ENCODE assay signal across 8 mouse cellular contexts in the genomic region with DNA sequence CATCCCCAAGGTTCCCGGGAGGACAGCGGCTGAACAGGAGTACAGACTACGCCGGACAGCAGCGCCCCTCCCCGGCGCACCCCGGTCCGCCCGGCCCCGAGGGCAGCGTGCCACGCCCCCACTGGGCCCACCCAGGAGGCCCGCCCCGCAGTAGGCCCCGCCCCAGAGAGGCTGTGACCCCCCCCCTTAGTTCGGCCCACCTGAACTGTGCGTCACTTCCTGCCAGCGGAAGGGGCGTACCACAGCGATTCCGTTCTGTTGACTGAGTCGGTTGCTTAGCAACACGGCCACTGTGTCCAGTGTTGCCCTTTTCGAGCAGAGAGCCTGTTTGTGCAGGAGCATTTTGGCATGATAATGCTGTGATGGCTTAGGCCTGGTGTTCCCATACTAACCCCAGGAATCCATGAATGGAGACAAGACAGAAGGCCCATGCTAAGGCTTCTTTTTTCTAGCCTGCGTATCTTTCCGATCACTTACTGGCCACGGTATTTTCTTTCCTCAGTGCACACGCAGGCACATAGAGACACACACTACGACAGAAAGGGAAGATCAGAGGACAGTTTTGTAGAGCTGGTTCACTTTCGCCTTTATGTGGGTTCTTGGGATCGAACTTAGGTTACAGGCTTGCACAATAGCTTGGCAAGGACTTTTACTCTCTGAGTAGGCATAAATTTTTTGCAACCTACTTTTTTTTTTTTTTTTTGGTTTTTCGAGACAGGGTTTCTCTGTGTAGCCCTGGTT. TPM values are rescaled to one million over a fixed set of nuclear protein-coding genes. Genes with fewer than 3 reads are reported as not detected.
DNase-seq lines count a peak whose midpoint lies in the region; ATAC-seq and TF ChIP-seq lines count a peak whose summit lies in the region.

TSS of gene Fam234a (minus strand) at position 142 of the 741 bp plus-strand sequence.

- H3K36me3 ChIP-seq in limb, embryonic 13.5 days: no peaks in the 10 kb centered on the region
- H3K36me3 ChIP-seq in midbrain, embryonic 15.5 days (replicated peaks): no peaks in the 10 kb centered on the region

- TF ChIP-seq CTCF in embryonic fibroblast, embryonic 13.5 days (IDR thresholded peaks at IDR 0.05; ENCODE audit: borderline replicate concordance, insufficient read depth, low read length): no peak

- H3K9ac ChIP-seq in limb, embryonic 13.5 days: peak within 1 kb of the TSS; percentile 76
- H3K9ac ChIP-seq in midbrain, embryonic 15.5 days: peak within 1 kb of the TSS; percentile 75

- peak within 1 kb of the TSS; percentile 70 for H3K4me3 ChIP-seq in embryonic fibroblast, embryonic 13.5 days (ENCODE audit: insufficient read depth, low read length)
- peak within 1 kb of the TSS; percentile 76 for H3K4me3 ChIP-seq in limb, embryonic 13.5 days
- H3K4me3 ChIP-seq in midbrain, embryonic 15.5 days: peak within 1 kb of the TSS; percentile 77

- TF ChIP-seq POLR2A in embryonic fibroblast, embryonic 13.5 days (IDR thresholded peaks at IDR 0.05; ENCODE audit: low read depth, low read length): peak; percentile 74

- DNase-seq in A20 (ENCODE audit: low read depth, low spot score): peak; percentile 95
- DNase-seq in brain, adult 2 months (ENCODE audit: low read depth, low spot score): peak; percentile 99
- DNase-seq in heart, adult 9 months (ENCODE audit: low spot score in 2 of 2): peak; percentile 95
- DNase-seq in kidney, adult 9 months: peak; percentile 97
- peak; percentile 87 to 91 for DNase-seq in spleen, adult 18-20 months

- WGBS in limb, embryonic 13.5 days: 7% methylated on average over 33 of the region's 33 CpGs
- 10% methylated on average over 23 of the region's 33 CpGs for WGBS in midbrain, embryonic 15.5 days

- peak; percentile 95 for ATAC-seq in limb, embryonic 13.5 days (ENCODE audit: low FRiP score, low read depth)
- peak; percentile 98 for ATAC-seq in midbrain, embryonic 15.5 days (replicated peaks)

- H3K9me3 ChIP-seq in limb, embryonic 13.5 days: no peaks in the 10 kb centered on the region
- no peaks in the 10 kb centered on the region for H3K9me3 ChIP-seq in midbrain, embryonic 15.5 days

- peak within 1 kb of the TSS; percentile 81 for H3K4me2 ChIP-seq in limb, embryonic 13.5 days (replicated peaks)
- H3K4me2 ChIP-seq in midbrain, embryonic 15.5 days: peak within 1 kb of the TSS; percentile 77

- H3K27me3 ChIP-seq in limb, embryonic 13.5 days: 0 out of 2 replicates have a peak, but pooled peaks cover 3% of the 10 kb centered on the region
- no peaks in the 10 kb centered on the region for H3K27me3 ChIP-seq in midbrain, embryonic 15.5 days (replicated peaks)

- H3K4me1 ChIP-seq in embryonic fibroblast, embryonic 13.5 days (ENCODE audit: control insufficient read depth, insufficient read depth, low read length): peaks cover 11% of the 10 kb centered on the region
- peaks cover 10% of the 10 kb centered on the region for H3K4me1 ChIP-seq in limb, embryonic 13.5 days
- H3K4me1 ChIP-seq in midbrain, embryonic 15.5 days: peaks cover 11% of the 10 kb centered on the region

- peak within 1 kb of the TSS; percentile 12; the same call in 1 of the 2 replicates for H3K27ac ChIP-seq in embryonic fibroblast, embryonic 13.5 days (ENCODE audit: insufficient read depth, low read length)
- H3K27ac ChIP-seq in limb, embryonic 13.5 days: peak within 1 kb of the TSS; percentile 72; the same call in 1 of the 2 replicates
- H3K27ac ChIP-seq in midbrain, embryonic 15.5 days: peak within 1 kb of the TSS; percentile 83

RNA-seq across cellular contexts. Expression of gene Fam234a, which starts in this region (rescaled TPM):
- polyA plus RNA-seq in embryonic fibroblast, embryonic 13.5 days (2011; ENCODE audit: insufficient read length, low read depth, missing spikeins): 47.2 and 57.3 TPM in 2 replicates
- polyA plus RNA-seq in limb, embryonic 13.5 days (2015; fragmentation: Nextera tagmentation; extraction: Ambion mirVana): 44.0 and 44.7 TPM in 2 replicates
- 31.7 and 33.8 TPM in 2 replicates for polyA plus RNA-seq in midbrain, embryonic 15.5 days (2015; fragmentation: Nextera tagmentation; extraction: Ambion mirVana)

Comparison
In these comparisons a context has a peak if more than half of its experiments do, and no peak if none do; other contexts are left out.
1. Peak in every context shown above with its lines: DNase-seq, ATAC-seq, H3K4me3 ChIP-seq and H3K27ac ChIP-seq.
2. H3K27ac ChIP-seq: peak in every context shown above with its lines; median percentile 83 in midbrain, embryonic 15.5 days; 72 in limb, embryonic 13.5 days; 12 in embryonic fibroblast, embryonic 13.5 days.